Mouse (Mus musculus) large intestine, adult 2 months (tissue): ENCODE results near the gene Lcp2. TPM values are rescaled to one million over a fixed set of nuclear protein-coding genes. Genes with fewer than 3 reads are reported as not detected.

Experiments used
- DNase-seq: peaks from one replicate; pipeline ENCODE4 v3.0.0-alpha.2; 2012; ENCODE audit warnings: low read depth, low spot score
- WGBS: fragments of 180-500 bp; shearing (Covaris S2); methylation state at CpG from one replicate; pipeline ENCODE4 v1.1.7; 2018; 5-methylcytosine and 5-hydroxymethylcytosine counted together
- polyA plus RNA-seq: library from polyadenylated mRNA; depleted of rRNA; stranded (reverse); fragments of >200 nt; gene quantifications from 2 replicates; pipeline ENCODE4 v1.2.3, GENCODE M21; 2012

The Lcp2 gene
- polyA plus RNA-seq, 1 experiment: 4.8 TPM

- 72% methylated on average over 5 of the region's 5 CpGs for WGBS
- no peak for DNase-seq
Observed at GRCm38 (mm10) chr11:34040061-34040460, 6.7 kb upstream of the Lcp2 start.

- no peak for DNase-seq
- WGBS: 10% methylated on average over 1 of the region's 1 CpGs
Observed at GRCm38 (mm10) chr11:34042808-34043207, 3.9 kb upstream of the Lcp2 start.

GRCm38 (mm10) chr11:34047542-34047937 is 820 bp downstream of the Lcp2 start:
- no peak for DNase-seq
- WGBS: 74% methylated on average over 5 of the region's 5 CpGs

GRCm38 (mm10) chr11:34048375-34049124 is 1.8 kb downstream of the Lcp2 start:
- no peak for DNase-seq
- 72% methylated on average over 8 of the region's 8 CpGs for WGBS

GRCm38 (mm10) chr11:34049125-34049379 is 2.3 kb downstream of the Lcp2 start:
- 85% methylated on average over 1 of the region's 1 CpGs for WGBS
- DNase-seq: no peak

- no peak for DNase-seq
- WGBS: 83% methylated on average over 1 of the region's 1 CpGs
Observed at GRCm38 (mm10) chr11:34050063-34050462, 3.3 kb downstream of the Lcp2 start.

GRCm38 (mm10) chr11:34050643-34051042 is 3.9 kb downstream of the Lcp2 start:
- DNase-seq: no peak
- 51% methylated on average over 2 of the region's 2 CpGs for WGBS

- 73% methylated on average over 6 of the region's 6 CpGs for WGBS
- no peak for DNase-seq
Observed at GRCm38 (mm10) chr11:34053031-34053818, 6.5 kb downstream of the Lcp2 start.

- DNase-seq: no peak
- 68% methylated on average over 7 of the region's 7 CpGs for WGBS
Observed at GRCm38 (mm10) chr11:34054031-34054727, 7.5 kb downstream of the Lcp2 start.

GRCm38 (mm10) chr11:34056715-34057114 is 10.0 kb downstream of the Lcp2 start:
- no peak for DNase-seq
- 94% methylated on average over 1 of the region's 1 CpGs for WGBS

GRCm38 (mm10) chr11:34058332-34058731 is 11.6 kb downstream of the Lcp2 start:
- no peak for DNase-seq

- WGBS: 76% methylated on average over 6 of the region's 6 CpGs
- no peak for DNase-seq
Observed at GRCm38 (mm10) chr11:34058960-34059359, 12.2 kb downstream of the Lcp2 start.

GRCm38 (mm10) chr11:34061740-34062139 is 15.0 kb downstream of the Lcp2 start:
- 54% methylated on average over 6 of the region's 6 CpGs for WGBS
- DNase-seq: no peak

- DNase-seq: no peak
- 46% methylated on average over 2 of the region's 2 CpGs for WGBS
Observed at GRCm38 (mm10) chr11:34063257-34063656, 16.5 kb downstream of the Lcp2 start.

GRCm38 (mm10) chr11:34063702-34064485 is 17.2 kb downstream of the Lcp2 start:
- 61% methylated on average over 5 of the region's 5 CpGs for WGBS
- DNase-seq: no peak

- DNase-seq: no peak
Observed at GRCm38 (mm10) chr11:34070596-34070995, 23.9 kb downstream of the Lcp2 start.

GRCm38 (mm10) chr11:34072309-34072708 is 25.6 kb downstream of the Lcp2 start:
- 59% methylated on average over 4 of the region's 4 CpGs for WGBS
- no peak for DNase-seq

GRCm38 (mm10) chr11:34073776-34074175 is 27.1 kb downstream of the Lcp2 start:
- no peak for DNase-seq
- WGBS: 27% methylated on average over 15 of the region's 15 CpGs

GRCm38 (mm10) chr11:34077870-34078269 is 31.1 kb downstream of the Lcp2 start:
- no peak for DNase-seq
- WGBS: 77% methylated on average over 2 of the region's 2 CpGs

- 72% methylated on average over 7 of the region's 7 CpGs for WGBS
- DNase-seq: no peak
Observed at GRCm38 (mm10) chr11:34078581-34078980, 31.9 kb downstream of the Lcp2 start.
